Mouse (Mus musculus) heart, embryonic 12.5 days (tissue): ENCODE results near the gene Adcy1. TPM values are rescaled to one million over a fixed set of nuclear protein-coding genes. Genes with fewer than 3 reads are reported as not detected.

ENCODE experiments used
- ATAC-seq: fragments of 200-750 bp; cut with Nextera tagmentation; 2 replicates; pipeline ENCODE4 v1.8.0; 2017; ENCODE audit warnings: moderate TSS enrichment, moderate library complexity; ENCODE audit not compliant: insufficient number of reproducible peaks, low FRiP score
- H3K27ac ChIP-seq: fragments of 300-500 bp; sonication (generic); 2 replicates; pipeline ENCODE4 v1.5.1; 2016; ENCODE audit warnings: mild to moderate bottlenecking, moderate library complexity; ENCODE audit not compliant: poor library complexity, severe bottlenecking
- H3K27me3 ChIP-seq: fragments of 300-500 bp; sonication (generic); replicated peaks from 2 replicates; pipeline ENCODE4 v1.6.1; 2016; ENCODE audit warnings: mild to moderate bottlenecking, moderate library complexity
- H3K36me3 ChIP-seq: fragments of 300-500 bp; sonication (generic); 2 replicates; pipeline ENCODE4 v1.6.1; 2016; ENCODE audit warnings: mild to moderate bottlenecking, moderate library complexity
- H3K4me1 ChIP-seq: fragments of 300-500 bp; sonication (generic); replicated peaks from 2 replicates; pipeline ENCODE4 v1.6.1; 2016; ENCODE audit warnings: mild to moderate bottlenecking
- H3K4me2 ChIP-seq: fragments of 300-500 bp; sonication (generic); 2 replicates; pipeline ENCODE4 v1.6.1; 2016; ENCODE audit warnings: mild to moderate bottlenecking, moderate library complexity
- H3K4me3 ChIP-seq: fragments of 300-500 bp; sonication (generic); 2 replicates; pipeline ENCODE4 v1.5.1; 2016; ENCODE audit warnings: mild to moderate bottlenecking
- H3K9ac ChIP-seq: fragments of 300-500 bp; sonication (generic); 2 replicates; pipeline ENCODE4 v1.6.1; 2016; ENCODE audit warnings: mild to moderate bottlenecking, moderate library complexity
- H3K9me3 ChIP-seq: fragments of 300-500 bp; sonication (generic); replicated peaks from 2 replicates; pipeline ENCODE4 v1.6.1; 2016; ENCODE audit warnings: mild to moderate bottlenecking, moderate library complexity
- WGBS: fragments of 180-500 bp; shearing (Covaris S2); methylation state at CpG from one replicate; pipeline ENCODE4 v1.1.7; 2016; 5-methylcytosine and 5-hydroxymethylcytosine counted together
- polyA plus RNA-seq: library from polyadenylated mRNA; unstranded; fragments of >200 nt; fragmentation: Nextera tagmentation; extraction: Ambion mirVana; gene quantifications from 2 replicates; pipeline ENCODE4 v1.2.1, GENCODE M21; 2016

The Adcy1 gene
- polyA plus RNA-seq, 1 experiment from 2014 or later = 1.3 TPM

- H3K9me3 ChIP-seq = 0 out of 2 replicates have a peak, but pooled peaks cover 3% of the 10 kb centered on the region
- H3K36me3 ChIP-seq = no peaks in the 10 kb centered on the region
- H3K4me2 ChIP-seq = no peak overlapping the region
- H3K4me1 ChIP-seq = 0 out of 2 replicates have a peak, but pooled peaks cover 3% of the 10 kb centered on the region
- WGBS = 61% methylated on average over 10 of the region's 10 CpGs
- no peak overlapping the region for H3K9ac ChIP-seq
- no peak for ATAC-seq
- H3K4me3 ChIP-seq = no peak overlapping the region
- H3K27me3 ChIP-seq = no peaks in the 10 kb centered on the region; the same call in 1 of the 2 replicates
- no peak overlapping the region for H3K27ac ChIP-seq
Measured at GRCm38 (mm10) chr11:7198481-7199256, 135.4 kb downstream of the Adcy1 start.

- no peak for ATAC-seq
- 0 out of 2 replicates have a peak, but pooled peaks cover 3% of the 10 kb centered on the region for H3K9me3 ChIP-seq
Measured at GRCm38 (mm10) chr11:7199736-7200392, 136.6 kb downstream of the Adcy1 start.

GRCm38 (mm10) chr11:7200393-7200783, 137.1 kb downstream of the Adcy1 start:
- H3K36me3 ChIP-seq = no peaks in the 10 kb centered on the region
- no peaks in the 10 kb centered on the region for H3K9me3 ChIP-seq
- ATAC-seq = no peak
- H3K27ac ChIP-seq = no peak overlapping the region
- H3K4me3 ChIP-seq = no peak overlapping the region
- no peak overlapping the region for H3K4me2 ChIP-seq
- no peak overlapping the region for H3K9ac ChIP-seq
- no peaks in the 10 kb centered on the region; the same call in 1 of the 2 replicates for H3K27me3 ChIP-seq
- H3K4me1 ChIP-seq = 0 out of 2 replicates have a peak, but pooled peaks cover 3% of the 10 kb centered on the region
- 70% methylated on average over 9 of the region's 9 CpGs for WGBS

More at GRCm38 (mm10) chr11:7199736-7200392, 136.6 kb downstream of the Adcy1 start:
- no peak overlapping the region for H3K27ac ChIP-seq
- H3K9ac ChIP-seq = no peak overlapping the region
- no peaks in the 10 kb centered on the region for H3K36me3 ChIP-seq
- whole genome bisulfite sequencing = 45% methylated on average over 14 of the region's 14 CpGs
- 0 out of 2 replicates have a peak, but pooled peaks cover 3% of the 10 kb centered on the region for H3K4me1 ChIP-seq
- H3K4me2 ChIP-seq = no peak overlapping the region
- H3K4me3 ChIP-seq = no peak overlapping the region
- no peaks in the 10 kb centered on the region; the same call in 1 of the 2 replicates for H3K27me3 ChIP-seq

GRCm38 (mm10) chr11:7202206-7202605, 138.9 kb downstream of the Adcy1 start:
- Histone ChIP-seq H3K9me3 (no peaks in the 10 kb centered on the region), H3K27me3 (no peaks in the 10 kb centered on the region; the same call in 1 of the 2 replicates), H3K4me1 (0 out of 2 replicates have a peak, but pooled peaks cover 3% of the 10 kb centered on the region), H3K9ac (no peak overlapping the region), H3K4me3 (no peak overlapping the region), H3K36me3 (no peaks in the 10 kb centered on the region), H3K4me2 (no peak overlapping the region), H3K27ac (no peak overlapping the region)
- WGBS = 65% methylated on average over 7 of the region's 7 CpGs
- ATAC-seq = no peak

- Histone ChIP-seq H3K27me3 (no peaks in the 10 kb centered on the region; the same call in 1 of the 2 replicates), H3K9me3 (no peaks in the 10 kb centered on the region), H3K9ac (no peak overlapping the region), H3K4me3 (no peak overlapping the region), H3K4me1 (0 out of 2 replicates have a peak, but pooled peaks cover 3% of the 10 kb centered on the region), H3K36me3 (no peaks in the 10 kb centered on the region), H3K4me2 (no peak overlapping the region), H3K27ac (no peak overlapping the region)
- ATAC-seq = no peak
- WGBS = 80% methylated on average over 9 of the region's 9 CpGs
Measured at GRCm38 (mm10) chr11:7203846-7204245, 140.6 kb downstream of the Adcy1 start.

GRCm38 (mm10) chr11:7210343-7210742, 147.1 kb downstream of the Adcy1 start:
- H3K4me3 ChIP-seq = no peak overlapping the region
- whole genome bisulfite sequencing = 26% methylated on average over 6 of the region's 6 CpGs
- H3K9ac ChIP-seq = no peak overlapping the region
- peaks cover 34% of the 10 kb centered on the region for H3K27me3 ChIP-seq
- no peaks in the 10 kb centered on the region for H3K9me3 ChIP-seq
- no peak overlapping the region for H3K4me2 ChIP-seq
- no peaks in the 10 kb centered on the region for H3K36me3 ChIP-seq
- H3K4me1 ChIP-seq = peaks cover 18% of the 10 kb centered on the region
- H3K27ac ChIP-seq = no peak overlapping the region
- ATAC-seq = no peak

- Histone ChIP-seq H3K27ac (no peak overlapping the region), H3K4me2 (no peak overlapping the region), H3K27me3 (peaks cover 34% of the 10 kb centered on the region), H3K9ac (no peak overlapping the region), H3K36me3 (no peaks in the 10 kb centered on the region), H3K9me3 (no peaks in the 10 kb centered on the region), H3K4me3 (no peak overlapping the region), H3K4me1 (peaks cover 23% of the 10 kb centered on the region)
- ATAC-seq = no peak
- WGBS = 31% methylated on average over 9 of the region's 9 CpGs
Measured at GRCm38 (mm10) chr11:7211211-7211610, 147.9 kb downstream of the Adcy1 start.

GRCm38 (mm10) chr11:7212126-7212798, 149.0 kb downstream of the Adcy1 start:
- Histone ChIP-seq H3K36me3 (no peaks in the 10 kb centered on the region), H3K27ac (no peak overlapping the region), H3K27me3 (peaks cover 34% of the 10 kb centered on the region), H3K4me2 (peak overlapping the region; percentile 95), H3K9me3 (no peaks in the 10 kb centered on the region), H3K4me1 (peaks cover 27% of the 10 kb centered on the region), H3K4me3 (peak overlapping the region; percentile 63), H3K9ac (no peak overlapping the region)
- no peak for ATAC-seq
- WGBS = 20% methylated on average over 17 of the region's 17 CpGs

- Histone ChIP-seq H3K4me3 (peak overlapping the region; percentile 63), H3K9ac (peak overlapping the region; percentile 60; the same call in 1 of the 2 replicates), H3K9me3 (no peaks in the 10 kb centered on the region), H3K27me3 (peaks cover 34% of the 10 kb centered on the region), H3K4me1 (peaks cover 27% of the 10 kb centered on the region), H3K27ac (no peak overlapping the region), H3K36me3 (no peaks in the 10 kb centered on the region), H3K4me2 (peak overlapping the region; percentile 95)
- 1% methylated on average over 19 of the region's 19 CpGs for WGBS
- ATAC-seq = no peak; the same call in 1 of the 2 replicates
Measured at GRCm38 (mm10) chr11:7213161-7213500, 149.8 kb downstream of the Adcy1 start.

GRCm38 (mm10) chr11:7213501-7214341, 150.4 kb downstream of the Adcy1 start, which contains the start of gene Igfbp3:
TSS of gene Igfbp3 (minus strand) at chr11:7213923.
- Histone ChIP-seq H3K36me3 (no peaks in the 10 kb centered on the region), H3K9ac (peak within 1 kb of the TSS; percentile 60), H3K4me3 (peak within 1 kb of the TSS; percentile 63), H3K4me2 (peak within 1 kb of the TSS; percentile 95), H3K9me3 (no peaks in the 10 kb centered on the region), H3K4me1 (peaks cover 27% of the 10 kb centered on the region), H3K27ac (no peak within 1 kb of the TSS), H3K27me3 (peaks cover 34% of the 10 kb centered on the region)
- ATAC-seq = peak; percentile 70
- under 1% methylated on average over 103 of the region's 104 CpGs for WGBS
